Mouse (Mus musculus): Measurements from ENCODE around the gene Zfp62. TPM values are rescaled to one million over a fixed set of nuclear protein-coding genes. Genes with fewer than 3 reads are reported as not detected.

Gene Zfp62
- total and polyA plus RNA-seq, 3 experiments, result 16.7 to 132 (median 31.8) TPM

DNA sequence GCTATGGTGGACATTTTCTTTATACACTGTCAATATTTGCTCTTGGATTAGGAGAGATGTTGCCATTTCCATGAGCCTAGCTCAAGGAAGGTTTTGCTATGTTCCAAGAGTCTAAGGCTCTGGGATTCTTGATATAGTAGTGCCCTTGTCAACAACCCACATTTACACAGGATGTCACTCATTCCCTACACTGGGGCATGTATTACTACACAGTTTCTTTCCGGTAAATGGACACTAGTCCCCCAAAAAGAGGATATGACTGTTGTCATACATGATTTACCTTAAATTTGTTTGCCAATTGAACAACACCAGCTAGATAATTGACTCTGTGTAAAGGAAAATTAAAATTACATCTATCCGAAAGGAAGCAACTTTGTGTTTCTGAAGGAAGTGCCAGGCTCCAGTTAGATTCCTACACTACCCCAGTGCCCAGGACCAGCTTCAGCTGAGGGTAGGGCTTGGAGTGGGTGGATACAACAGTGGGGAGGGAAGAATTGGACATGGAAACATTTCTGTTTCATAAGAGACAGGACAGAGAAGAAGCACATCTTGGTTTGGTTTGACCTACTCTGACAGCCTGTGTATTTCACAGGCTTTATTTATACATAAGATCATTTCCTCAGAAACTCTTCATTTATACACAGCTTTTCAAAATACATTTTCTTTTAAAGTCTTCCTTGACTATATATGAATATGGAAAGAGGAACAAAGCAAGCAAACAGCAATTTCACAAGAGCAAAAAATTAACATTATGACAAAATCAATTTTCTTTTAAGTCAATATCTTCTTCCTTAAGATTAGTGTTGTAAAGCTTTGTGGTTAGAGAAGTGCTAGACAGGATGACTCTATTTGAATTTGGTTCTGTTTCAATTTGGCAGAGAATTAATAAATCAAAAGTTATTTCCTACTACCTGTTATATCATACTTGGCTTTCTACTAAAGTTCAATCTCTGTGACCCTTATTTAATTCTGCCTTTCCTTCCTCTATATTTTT is 46.0 kb upstream of the Zfp62 start:
- Histone ChIP-seq H3K79me2 (ENCODE audit: control insufficient read depth, insufficient read depth, low read length, poor library complexity) (no peaks in the 10 kb centered on the region), H3K27me3 (ENCODE audit: control insufficient read depth in 1 of 2, insufficient read depth in 2 of 2, low read length in 2 of 2) (peaks cover 16 to 19% of the 10 kb centered on the region in 2 experiments), H3K9ac (ENCODE audit: control insufficient read depth, low read depth, low read length, poor library complexity, severe bottlenecking) (no peak overlapping the region), H3K4me3 (ENCODE audit: control insufficient read depth in 1 of 2, insufficient read depth in 1 of 2, low read depth in 2 of 2, low read length in 2 of 2) (no peak overlapping the region), H3K4me1 (ENCODE audit: control insufficient read depth in 1 of 2, insufficient read depth in 2 of 2, low read length in 2 of 2) (no peaks in the 10 kb centered on the region), H3K9me3 (replicated peaks; ENCODE audit: insufficient read depth, low read length) (no peaks in the 10 kb centered on the region), H3K27ac (ENCODE audit: control insufficient read depth, low read depth, low read length) (no peak overlapping the region), H3K36me3 (ENCODE audit: control insufficient read depth in 1 of 2, insufficient read depth in 2 of 2, low read length in 2 of 2) (no peaks in the 10 kb centered on the region)
- no peak for TF ChIP-seq SIN3A (IDR thresholded peaks at IDR 0.05; ENCODE audit: low read length)
- no peak for TF ChIP-seq TBP (IDR thresholded peaks at IDR 0.05; ENCODE audit: low read depth, low read length)
- no peak for TF ChIP-seq MYC (IDR thresholded peaks at IDR 0.05; ENCODE audit: low read depth, low read length)
- no peak for TF ChIP-seq UBTF (IDR thresholded peaks at IDR 0.05; ENCODE audit: borderline replicate concordance, insufficient read depth, low read depth, low read length)
- no peak for TF ChIP-seq MAZ (IDR thresholded peaks at IDR 0.05; ENCODE audit: low read depth, low read length)
- TF ChIP-seq CTCF (IDR thresholded peaks at IDR 0.05 in 2 of 3, conservative IDR thresholded peaks at IDR 0.05 in 1 of 3; ENCODE audit: control insufficient read depth in 1 of 3, insufficient read depth in 1 of 3, low read depth in 2 of 3, low read length in 3 of 3, poor library complexity in 1 of 3, severe bottlenecking in 1 of 3), result no peak
- no peak for TF ChIP-seq TAL1 (IDR thresholded peaks at IDR 0.05; ENCODE audit: low read length)
- no peak for TF ChIP-seq EP300 (IDR thresholded peaks at IDR 0.05; ENCODE audit: low read depth in 1 of 2, low read length in 2 of 2)
- TF ChIP-seq TCF12 (IDR thresholded peaks at IDR 0.05; ENCODE audit: low read depth, low read length), result no peak
- no peak for TF ChIP-seq MXI1 (IDR thresholded peaks at IDR 0.05; ENCODE audit: low read depth, low read length)
- no peak for TF ChIP-seq POLR2A (IDR thresholded peaks at IDR 0.05; ENCODE audit: control insufficient read depth in 1 of 2, insufficient read depth in 1 of 2, low read depth in 1 of 2, low read length in 2 of 2, poor library complexity in 1 of 2)
- TF ChIP-seq JUND (IDR thresholded peaks at IDR 0.05; ENCODE audit: low read depth, low read length), result no peak
- TF ChIP-seq KAT2A (conservative IDR thresholded peaks at IDR 0.05; ENCODE audit: low read depth, low read length), result no peak
- no peak for TF ChIP-seq SMC3 (IDR thresholded peaks at IDR 0.05; ENCODE audit: low read depth, low read length)
- TF ChIP-seq NELFE (IDR thresholded peaks at IDR 0.05; ENCODE audit: low read depth, low read length), result no peak
- no peak for TF ChIP-seq E2F4 (IDR thresholded peaks at IDR 0.05; ENCODE audit: borderline replicate concordance, low read depth, low read length)
- TF ChIP-seq USF1 (IDR thresholded peaks at IDR 0.05; ENCODE audit: low read depth, low read length), result no peak
- no peak for TF ChIP-seq NRF1 (IDR thresholded peaks at IDR 0.05; ENCODE audit: insufficient read depth, low read depth, low read length, poor library complexity, severe bottlenecking)
- DNase-seq (ENCODE audit: low read depth, low spot score), result no peak
